Mouse (Mus musculus) ES-Bruce4 (cell line): ENCODE measurements at regions not wholly inside any gene's neighbourhood (a gene's known extent, or its start where the extent isn't known, plus 50 kb on each side); places are given as distances from the start of the nearest gene placed in this dataset.

Source experiments
- EP300 ChIP-seq: IDR thresholded peaks from 2 replicates; pipeline ENCODE4 v1.6.1; 2011; ENCODE audit warnings: low read depth, low read length; ENCODE audit not compliant: insufficient read depth
- POLR2A ChIP-seq: IDR thresholded peaks from one replicate; pipeline ENCODE4 v1.8.1; 2011; ENCODE audit warnings: low read length; ENCODE audit not compliant: insufficient read depth

- no peak for TF ChIP-seq POLR2A
- no peak for TF ChIP-seq EP300
Measured at GRCm38 (mm10) chr8:118124993-118125392, 158.5 kb upstream of the Cdh13 start.
